Mouse (Mus musculus) heart, postnatal 0 days (tissue): ENCODE results near the gene D10Wsu102e.

Experiments
- CTCF ChIP-seq: IDR thresholded peaks from 2 replicates; pipeline ENCODE4 v1.5.1; 2016; ENCODE audit warnings: antibody characterized with exemption, control low read depth, low read depth
- EP300 ChIP-seq: IDR thresholded peaks from 2 replicates; pipeline ENCODE4 v1.6.1; 2016; ENCODE audit warnings: antibody characterized with exemption, low read depth

DNA sequence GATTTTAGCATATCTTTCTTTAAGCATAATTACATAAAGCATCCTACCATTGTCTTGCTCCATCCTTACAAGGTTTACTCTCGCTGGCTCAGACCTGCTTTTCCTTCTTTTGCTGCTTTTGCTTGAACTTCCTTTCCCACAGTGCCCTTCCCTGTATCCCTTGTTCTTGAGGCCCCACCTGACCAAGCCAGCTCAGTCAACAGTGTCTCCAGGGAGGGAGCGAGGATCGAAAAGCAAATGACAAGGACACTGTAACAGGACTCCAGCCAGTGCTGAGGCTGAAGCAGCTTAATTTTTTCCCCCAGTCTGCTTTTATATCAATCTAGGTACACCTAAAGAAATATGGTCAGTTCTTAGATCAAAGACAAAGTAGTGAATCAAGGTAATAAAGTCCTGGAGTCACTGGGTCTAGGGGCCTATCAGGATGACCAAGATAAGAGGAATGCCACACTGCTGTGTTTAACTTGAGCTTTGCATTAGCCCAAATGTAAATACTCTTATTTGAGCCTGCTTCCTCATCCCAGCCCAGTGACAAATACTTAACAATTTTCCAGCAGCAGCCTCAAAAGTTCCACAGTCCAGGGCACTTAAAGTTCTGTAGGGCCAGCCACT lies 14.1 kb downstream of the D10Wsu102e start:
- TF ChIP-seq CTCF (no peak), EP300 (no peak)
